Mouse (Mus musculus) heart, embryonic 11.5 days (tissue): Measurements from ENCODE around the gene Camk2d. TPM values are rescaled to one million over a fixed set of nuclear protein-coding genes. Genes with fewer than 3 reads are reported as not detected.

ENCODE experiments used
- ATAC-seq: fragments of 200-750 bp; cut with Nextera tagmentation; replicated peaks from 2 replicates; pipeline ENCODE4 v1.8.0; 2017; ENCODE audit warnings: moderate library complexity; ENCODE audit not compliant: insufficient number of reproducible peaks, low FRiP score, low TSS enrichment
- H3K27ac ChIP-seq: fragments of 300-500 bp; sonication (generic); 2 replicates; pipeline ENCODE4 v1.5.1; 2014; ENCODE audit warnings: mild to moderate bottlenecking, low read depth, low read length
- H3K27me3 ChIP-seq: fragments of 300-500 bp; sonication (generic); 2 replicates; pipeline ENCODE4 v1.6.1; 2014; ENCODE audit warnings: mild to moderate bottlenecking, low read length, mixed read lengths; ENCODE audit not compliant: control insufficient read depth, insufficient read depth
- H3K36me3 ChIP-seq: fragments of 300-500 bp; sonication (generic); 2 replicates; pipeline ENCODE4 v1.6.1; 2014; ENCODE audit warnings: mild to moderate bottlenecking, low read length, moderate library complexity, mixed read lengths; ENCODE audit not compliant: control insufficient read depth, insufficient read depth
- H3K4me1 ChIP-seq: fragments of 300-500 bp; sonication (generic); 2 replicates; pipeline ENCODE4 v1.6.1; 2014; ENCODE audit warnings: low read length; ENCODE audit not compliant: control insufficient read depth, insufficient read depth
- H3K4me2 ChIP-seq: fragments of 300-500 bp; sonication (generic); 2 replicates; pipeline ENCODE4 v1.6.1; 2014; ENCODE audit warnings: mild to moderate bottlenecking, moderate library complexity
- H3K4me3 ChIP-seq: fragments of 300-500 bp; sonication (generic); 2 replicates; pipeline ENCODE4 v1.5.1; 2014; ENCODE audit warnings: low read depth, low read length
- H3K9ac ChIP-seq: fragments of 300-500 bp; sonication (generic); 2 replicates; pipeline ENCODE4 v1.6.1; 2014; ENCODE audit warnings: mild to moderate bottlenecking, low read depth, low read length, moderate library complexity
- H3K9me3 ChIP-seq: fragments of 300-500 bp; sonication (generic); replicated peaks from 2 replicates; pipeline ENCODE4 v1.6.1; 2016; ENCODE audit warnings: low read length; ENCODE audit not compliant: control insufficient read depth
- WGBS: fragments of 180-500 bp; shearing (Covaris S2); extraction: QIAGEN DNeasy Blood & Tissue Kit; methylation state at CpG from one replicate; pipeline ENCODE4 v1.1.7; 2014; ENCODE audit not compliant: insufficient replicate concordance; 5-methylcytosine and 5-hydroxymethylcytosine counted together
- polyA plus RNA-seq: library from polyadenylated mRNA; unstranded; fragments of >200 nt; fragmentation: Nextera tagmentation; extraction: Ambion mirVana; gene quantifications from 2 replicates; pipeline ENCODE4 v1.2.1, GENCODE M21; 2014

Camk2d gene
- polyA plus RNA-seq, 1 experiment from 2014 or later, result 106 TPM

DNA sequence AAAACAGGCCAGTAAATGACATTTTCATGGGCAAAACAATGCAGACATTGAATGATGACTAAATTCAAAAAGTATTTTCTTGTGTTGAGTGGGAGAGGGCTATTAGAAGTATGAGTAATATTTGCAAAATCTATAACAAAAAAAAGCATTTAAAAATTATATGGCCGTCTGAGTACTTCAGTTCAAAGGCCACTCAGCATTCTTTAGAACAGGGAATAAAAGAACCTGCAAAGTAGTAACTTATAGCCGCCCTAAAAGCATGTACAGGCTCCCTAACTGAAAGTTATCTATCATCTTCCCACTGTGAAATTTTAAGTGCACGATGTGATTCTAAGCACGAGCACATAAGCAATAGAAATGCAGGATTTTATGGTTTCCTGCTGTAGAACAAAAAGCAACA lies 646 bp upstream of the Camk2d start:
- H3K27ac ChIP-seq, result peak overlapping the region; percentile 95
- H3K9me3 ChIP-seq, result no peaks in the 10 kb centered on the region
- ATAC-seq, result no peak
- no peak overlapping the region; the same call in 1 of the 2 replicates for H3K4me3 ChIP-seq
- no peaks in the 10 kb centered on the region for H3K27me3 ChIP-seq
- H3K4me1 ChIP-seq, result no peaks in the 10 kb centered on the region
- 71% methylated on average over 4 of the region's 4 CpGs for WGBS
- H3K36me3 ChIP-seq, result 0 out of 2 replicates have a peak, but pooled peaks cover 2% of the 10 kb centered on the region
- H3K4me2 ChIP-seq, result peak overlapping the region; percentile 79
- H3K9ac ChIP-seq, result peak overlapping the region; percentile 52; the same call in 1 of the 2 replicates

DNA sequence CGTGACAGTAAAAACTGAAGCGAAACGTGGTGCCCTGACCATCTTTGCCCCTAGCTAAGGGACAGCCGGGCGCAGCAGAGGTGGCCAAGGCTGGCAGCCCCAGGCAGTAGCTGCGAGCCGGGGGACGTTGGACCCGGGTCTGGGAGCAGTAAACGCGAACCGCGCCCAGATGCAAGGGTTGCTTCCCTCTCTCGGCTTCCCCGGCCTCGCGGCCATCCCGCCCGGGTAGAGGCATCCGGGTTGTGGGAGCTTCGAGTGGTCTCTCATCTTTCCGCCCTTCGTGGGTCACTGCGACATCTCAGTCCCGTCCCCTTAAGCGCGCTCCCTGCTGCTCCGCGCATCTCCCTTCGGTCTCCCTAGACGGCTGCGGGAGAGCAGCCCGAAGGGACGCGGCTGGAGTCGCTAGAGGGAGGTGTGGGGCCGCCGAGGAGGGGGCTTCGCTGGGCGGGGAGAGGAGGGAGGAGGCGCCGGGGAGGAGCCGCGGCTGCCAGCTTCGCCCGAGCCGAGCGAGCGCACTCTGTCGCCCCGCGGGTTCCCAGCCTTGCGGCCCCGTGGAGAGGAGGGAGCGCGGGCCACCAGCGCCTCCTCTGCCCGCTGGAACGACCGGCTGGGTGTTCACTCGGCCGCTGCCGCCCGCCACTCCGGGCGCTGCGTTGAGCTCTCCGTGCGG lies 524 bp downstream of the Camk2d start:
- H3K4me1 ChIP-seq, result no peaks in the 10 kb centered on the region
- peak overlapping the region; percentile 84 for H3K9ac ChIP-seq
- H3K27me3 ChIP-seq, result no peaks in the 10 kb centered on the region
- peaks cover 9% of the 10 kb centered on the region for H3K36me3 ChIP-seq
- ATAC-seq, result peak; percentile 87
- peak overlapping the region; percentile 79 for H3K4me2 ChIP-seq
- peaks cover 1% of the 10 kb centered on the region; the same call in 1 of the 2 replicates for H3K9me3 ChIP-seq
- H3K4me3 ChIP-seq, result peak overlapping the region; percentile 87
- peak overlapping the region; percentile 95 for H3K27ac ChIP-seq
- under 1% methylated on average over 57 of the region's 69 CpGs for WGBS

DNA sequence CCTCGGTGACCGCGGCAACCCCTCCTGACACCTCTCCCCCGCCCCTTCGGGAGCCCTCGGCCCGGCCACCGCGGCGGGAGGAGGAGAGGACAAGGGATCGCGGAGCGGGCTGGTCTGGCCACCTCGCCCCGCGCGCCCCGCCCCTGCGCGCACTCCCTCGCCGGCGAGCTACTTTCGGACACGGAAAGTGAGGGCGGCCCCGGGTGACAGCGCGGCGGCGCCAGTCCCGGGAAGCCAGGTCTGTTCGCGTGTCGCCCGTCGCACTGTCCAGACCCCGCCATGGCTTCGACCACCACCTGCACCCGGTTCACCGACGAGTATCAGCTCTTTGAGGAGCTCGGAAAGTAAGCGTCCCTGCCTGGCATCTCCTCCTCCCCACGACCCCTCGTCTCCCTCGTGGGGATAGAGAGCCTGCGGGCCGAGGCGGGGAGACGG lies 1.1 kb downstream of the Camk2d start:
- Histone ChIP-seq H3K27ac (peak overlapping the region; percentile 95), H3K36me3 (peaks cover 11% of the 10 kb centered on the region), H3K4me1 (no peaks in the 10 kb centered on the region), H3K4me2 (peak overlapping the region; percentile 79), H3K4me3 (peak overlapping the region; percentile 87), H3K27me3 (no peaks in the 10 kb centered on the region), H3K9me3 (peaks cover 4% of the 10 kb centered on the region), H3K9ac (peak overlapping the region; percentile 84)
- WGBS, result 0% methylated on average over 49 of the region's 51 CpGs
- peak; percentile 73 for ATAC-seq

DNA sequence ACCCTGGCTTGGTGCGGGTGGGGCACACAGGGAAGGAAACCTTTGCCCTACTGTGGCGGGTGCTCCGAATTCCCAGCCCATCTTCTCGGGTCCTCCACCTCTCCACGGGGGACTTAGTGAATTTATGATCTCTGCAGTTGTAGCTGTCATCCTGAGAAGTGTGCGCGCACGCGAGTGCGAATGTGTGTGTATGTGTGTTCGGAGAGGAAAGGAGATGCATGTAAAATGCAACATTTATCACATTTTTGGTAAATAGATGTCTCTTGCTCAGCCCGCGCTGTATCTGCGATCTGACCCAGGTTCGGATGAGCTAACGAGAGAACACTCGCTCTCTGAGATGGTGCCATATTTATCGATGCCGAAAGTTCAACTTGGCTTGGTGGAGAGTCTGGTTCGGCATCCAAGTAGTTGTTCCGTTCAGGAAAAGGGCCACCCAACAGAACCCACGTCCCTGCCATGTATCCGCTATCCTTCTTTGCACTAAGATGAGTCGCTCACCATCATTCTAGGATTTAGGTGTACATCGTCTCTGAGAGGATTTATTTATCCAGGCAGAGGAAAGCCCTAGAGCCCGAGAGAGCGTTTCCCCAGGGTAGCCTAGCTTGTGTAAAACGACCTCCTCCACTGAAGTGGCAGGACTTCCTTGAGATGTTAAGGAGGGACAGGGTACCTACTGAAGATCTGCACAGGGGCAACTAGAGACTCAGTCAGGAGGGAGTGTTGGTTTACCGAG lies 1.7 kb downstream of the Camk2d start:
- Histone ChIP-seq H3K27me3 (no peaks in the 10 kb centered on the region), H3K4me2 (peak overlapping the region; percentile 79), H3K27ac (peak overlapping the region; percentile 95), H3K4me1 (0 out of 2 replicates have a peak, but pooled peaks cover 1% of the 10 kb centered on the region), H3K9ac (peak overlapping the region; percentile 84), H3K9me3 (peaks cover 4% of the 10 kb centered on the region), H3K4me3 (peak overlapping the region; percentile 87), H3K36me3 (peaks cover 11% of the 10 kb centered on the region)
- WGBS, result under 1% methylated on average over 29 of the region's 29 CpGs
- ATAC-seq, result 0 out of 2 replicates have a peak, but pooled peaks have one; percentile 1

DNA sequence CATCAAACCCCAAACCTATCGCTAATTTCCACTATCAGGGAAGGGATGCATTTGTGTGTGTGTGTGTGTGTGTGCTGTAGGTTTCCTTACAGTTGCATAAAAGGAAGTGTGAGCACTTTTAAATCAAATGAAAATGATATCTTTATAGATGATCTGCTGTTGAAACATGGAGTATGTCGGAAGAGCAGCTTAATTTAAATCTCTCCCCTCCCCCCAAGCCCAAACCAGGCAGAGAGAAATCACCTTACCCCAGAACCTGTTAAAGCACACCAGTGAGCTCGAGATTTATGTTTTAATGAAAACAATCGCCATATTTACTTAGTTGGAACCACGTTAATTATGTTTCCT lies 2.2 kb downstream of the Camk2d start:
- no peak for ATAC-seq
- Histone ChIP-seq H3K27ac (peak overlapping the region; percentile 95; the same call in 1 of the 2 replicates), H3K36me3 (peaks cover 11% of the 10 kb centered on the region)

DNA sequence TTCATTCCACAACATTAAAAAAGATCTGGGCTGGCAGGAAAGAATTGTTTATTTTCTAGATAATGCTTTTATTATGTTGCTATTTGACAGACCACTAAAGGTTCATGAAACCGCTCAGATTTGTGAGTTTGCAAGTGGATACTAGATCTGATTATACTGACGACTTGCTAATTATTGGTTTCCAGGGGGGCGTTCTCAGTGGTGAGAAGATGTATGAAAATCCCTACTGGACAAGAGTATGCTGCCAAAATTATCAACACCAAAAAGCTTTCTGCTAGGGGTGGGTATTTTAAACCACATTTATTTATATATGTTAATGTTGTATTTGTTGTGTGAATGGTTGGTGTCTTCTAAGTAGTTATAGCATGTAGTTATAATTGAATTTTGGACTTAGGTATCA lies 2.8 kb downstream of the Camk2d start:
- peak overlapping the region; percentile 79 for H3K4me2 ChIP-seq
- H3K4me3 ChIP-seq, result peak overlapping the region; percentile 87
- 0 out of 2 replicates have a peak, but pooled peaks cover 5% of the 10 kb centered on the region for H3K4me1 ChIP-seq
- ATAC-seq, result no peak
- WGBS, result 40% methylated on average over 3 of the region's 3 CpGs
- no peaks in the 10 kb centered on the region for H3K27me3 ChIP-seq
- no peak overlapping the region for H3K9ac ChIP-seq
- peaks cover 11% of the 10 kb centered on the region for H3K36me3 ChIP-seq
- peaks cover 4% of the 10 kb centered on the region for H3K9me3 ChIP-seq
- no peak overlapping the region for H3K27ac ChIP-seq

More for the DNA sequence above, 2.2 kb downstream of the Camk2d start:
- under 1% methylated on average over 5 of the region's 5 CpGs for WGBS
- peak overlapping the region; percentile 84 for H3K9ac ChIP-seq
- peak overlapping the region; percentile 79 for H3K4me2 ChIP-seq
- H3K4me1 ChIP-seq, result 0 out of 2 replicates have a peak, but pooled peaks cover 5% of the 10 kb centered on the region
- H3K9me3 ChIP-seq, result peaks cover 4% of the 10 kb centered on the region
- peak overlapping the region; percentile 87 for H3K4me3 ChIP-seq
- H3K27me3 ChIP-seq, result no peaks in the 10 kb centered on the region

DNA sequence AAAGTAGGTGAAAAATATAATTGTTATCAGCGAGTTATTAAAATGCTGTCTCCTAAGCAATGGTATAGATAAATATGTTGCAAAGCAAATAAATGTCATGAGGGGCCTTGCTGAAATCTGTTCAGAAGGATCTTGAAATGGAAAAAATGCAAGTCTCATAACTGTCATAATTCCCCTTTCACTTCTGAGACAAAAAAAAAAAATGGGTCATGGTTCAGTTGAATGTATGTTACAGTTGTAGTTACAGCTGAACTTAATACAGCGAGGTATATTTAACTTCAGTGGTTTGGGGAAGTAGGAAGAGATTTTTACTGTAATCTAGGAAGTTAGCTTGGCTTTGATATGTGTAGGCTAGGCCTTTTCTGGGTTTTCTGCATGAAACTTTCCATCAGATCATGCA lies 3.2 kb downstream of the Camk2d start:
- Histone ChIP-seq H3K4me3 (no peak overlapping the region), H3K27ac (no peak overlapping the region), H3K36me3 (peaks cover 11% of the 10 kb centered on the region), H3K4me1 (0 out of 2 replicates have a peak, but pooled peaks cover 5% of the 10 kb centered on the region), H3K9me3 (peaks cover 4% of the 10 kb centered on the region), H3K4me2 (peak overlapping the region; percentile 79; the same call in 1 of the 2 replicates), H3K9ac (no peak overlapping the region), H3K27me3 (no peaks in the 10 kb centered on the region)
- no peak for ATAC-seq
- WGBS, result 80% methylated on average over 2 of the region's 2 CpGs

DNA sequence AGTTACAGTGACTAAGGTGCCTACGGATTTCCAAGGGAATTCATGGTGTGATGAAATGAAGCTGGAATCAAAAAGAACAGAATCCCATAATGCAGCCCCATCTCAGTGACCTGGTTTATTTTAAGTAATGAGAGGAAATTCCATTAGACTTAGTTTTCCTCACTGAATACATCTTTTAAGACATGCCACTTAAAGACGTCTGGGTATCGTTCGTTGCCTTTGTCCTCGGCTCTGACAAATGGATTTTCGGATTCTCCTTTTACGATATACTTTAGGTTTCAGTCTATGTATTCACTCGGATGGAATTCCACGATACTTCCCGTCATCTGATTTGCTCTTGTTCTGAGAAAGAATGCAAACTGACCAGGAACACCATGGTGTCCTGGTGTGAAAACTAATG lies 3.8 kb downstream of the Camk2d start:
- no peaks in the 10 kb centered on the region for H3K27me3 ChIP-seq
- peaks cover 11% of the 10 kb centered on the region for H3K36me3 ChIP-seq
- no peak overlapping the region for H3K9ac ChIP-seq
- no peak overlapping the region for H3K27ac ChIP-seq
- 0 out of 2 replicates have a peak, but pooled peaks cover 5% of the 10 kb centered on the region for H3K4me1 ChIP-seq
- no peak overlapping the region for H3K4me3 ChIP-seq
- peak overlapping the region; percentile 24; the same call in 1 of the 2 replicates for H3K4me2 ChIP-seq
- WGBS, result 53% methylated on average over 10 of the region's 10 CpGs
- no peak for ATAC-seq
- peaks cover 4% of the 10 kb centered on the region for H3K9me3 ChIP-seq
